Mouse (Mus musculus): ENCODE measurements around the gene Col4a4. TPM values are rescaled to one million over a fixed set of nuclear protein-coding genes. Genes with fewer than 3 reads are reported as not detected.

Col4a4 gene
- total RNA-seq, 1 experiment from 2014 or later = not detected

DNA sequence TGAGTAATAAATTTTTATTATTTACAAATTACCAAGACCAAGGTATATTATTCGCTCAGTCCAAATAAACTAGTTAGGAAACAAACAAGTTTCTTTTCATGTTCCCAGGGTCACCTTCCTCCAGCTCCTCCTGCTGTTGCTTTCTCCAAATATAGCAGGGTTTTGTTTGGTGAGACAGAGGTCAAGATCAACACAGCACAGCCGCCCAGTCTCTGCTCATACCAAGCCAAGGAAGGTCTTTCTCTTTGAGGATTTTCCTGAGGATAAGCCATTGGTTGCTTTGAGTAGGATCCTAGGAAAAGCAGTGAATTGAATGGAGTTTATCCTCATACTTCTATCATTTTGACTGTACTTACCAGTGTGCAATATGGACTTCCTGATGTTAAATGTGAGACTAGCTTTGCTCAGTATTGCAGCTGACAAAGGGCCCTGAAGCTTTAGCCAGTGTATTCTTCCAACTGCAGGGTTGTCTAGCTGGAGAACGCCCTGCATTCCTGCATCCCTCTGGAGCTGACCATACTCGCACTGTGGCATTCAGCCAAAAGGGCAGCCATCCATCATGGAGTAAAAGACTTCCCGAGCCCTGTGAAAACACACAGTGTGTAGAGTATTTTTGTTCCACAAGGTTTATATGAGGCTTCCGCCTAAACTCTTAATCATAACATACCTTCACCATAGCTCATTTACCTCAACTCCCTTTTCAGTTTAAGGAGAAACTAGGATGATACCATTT lies 10.4 kb upstream of the Col4a4 start:
- no peak for ATAC-seq (replicated peaks in 1 of 2; ENCODE audit: insufficient read depth in 1 of 2, low FRiP score in 2 of 2, low TSS enrichment in 1 of 2, low read depth in 1 of 2, poor library complexity in 2 of 2, severe bottlenecking in 2 of 2)

DNA sequence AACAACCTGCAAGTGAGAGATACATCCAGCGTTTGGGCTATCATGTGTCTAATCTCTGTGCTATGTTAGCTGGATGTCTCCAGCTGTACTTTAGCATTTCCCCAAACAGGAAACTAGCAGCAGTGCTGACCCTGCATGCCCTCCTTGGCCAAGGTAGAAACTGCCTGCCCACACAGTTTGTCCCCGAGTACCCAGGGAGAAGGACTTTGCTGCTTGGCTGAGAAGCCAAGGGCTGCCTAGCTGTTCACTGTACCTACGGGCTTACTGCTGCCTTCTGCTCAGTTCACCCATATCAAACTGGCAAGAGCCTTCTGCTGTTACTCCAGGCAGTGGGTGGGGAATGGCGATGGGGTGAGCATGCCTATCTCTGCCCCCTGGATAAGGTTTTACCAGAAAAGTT lies 3.6 kb upstream of the Col4a4 start:
- no peak for ATAC-seq (replicated peaks in 1 of 2; ENCODE audit: insufficient read depth in 1 of 2, low FRiP score in 2 of 2, low TSS enrichment in 1 of 2, low read depth in 1 of 2, poor library complexity in 2 of 2, severe bottlenecking in 2 of 2)

- ATAC-seq (replicated peaks in 1 of 2; ENCODE audit: insufficient read depth in 1 of 2, low FRiP score in 2 of 2, low TSS enrichment in 1 of 2, low read depth in 1 of 2, poor library complexity in 2 of 2, severe bottlenecking in 2 of 2) = no peak
Measured at GRCm38 (mm10) chr1:82585981-82586380, 668 bp downstream of the Col4a4 start.

GRCm38 (mm10) chr1:82578320-82578719 lies 8.3 kb downstream of the Col4a4 start:
- ATAC-seq (replicated peaks in 1 of 2; ENCODE audit: insufficient read depth in 1 of 2, low FRiP score in 2 of 2, low TSS enrichment in 1 of 2, low read depth in 1 of 2, poor library complexity in 2 of 2, severe bottlenecking in 2 of 2) = no peak

- ATAC-seq (replicated peaks in 1 of 2; ENCODE audit: insufficient read depth in 1 of 2, low FRiP score in 2 of 2, low TSS enrichment in 1 of 2, low read depth in 1 of 2, poor library complexity in 2 of 2, severe bottlenecking in 2 of 2) = no peak
Measured at GRCm38 (mm10) chr1:82577915-82578314, 8.7 kb downstream of the Col4a4 start.

- no peak for ATAC-seq (replicated peaks in 1 of 2; ENCODE audit: insufficient read depth in 1 of 2, low FRiP score in 2 of 2, low TSS enrichment in 1 of 2, low read depth in 1 of 2, poor library complexity in 2 of 2, severe bottlenecking in 2 of 2)
Measured at GRCm38 (mm10) chr1:82577339-82577738, 9.3 kb downstream of the Col4a4 start.

DNA sequence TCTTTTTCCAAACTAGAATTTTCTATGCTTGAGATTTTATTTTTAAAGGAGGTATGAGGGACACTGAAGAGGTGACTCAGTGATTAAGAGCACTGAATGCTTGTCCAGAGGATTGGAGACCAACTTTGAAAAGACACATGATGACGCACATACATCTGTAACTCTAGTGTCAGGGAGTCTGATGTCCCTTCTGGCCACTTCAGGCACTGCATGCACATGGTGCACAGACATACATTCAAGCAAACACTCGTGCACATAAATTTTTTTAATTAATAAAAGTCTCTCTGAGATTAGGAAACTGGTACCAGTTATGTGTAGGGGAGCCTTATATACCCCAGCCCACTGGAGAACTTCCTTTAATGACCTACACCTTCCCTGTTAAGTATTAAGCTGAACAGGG lies 10.5 kb downstream of the Col4a4 start:
- ATAC-seq (replicated peaks in 1 of 2; ENCODE audit: insufficient read depth in 1 of 2, low FRiP score in 2 of 2, low TSS enrichment in 1 of 2, low read depth in 1 of 2, poor library complexity in 2 of 2, severe bottlenecking in 2 of 2) = no peak

DNA sequence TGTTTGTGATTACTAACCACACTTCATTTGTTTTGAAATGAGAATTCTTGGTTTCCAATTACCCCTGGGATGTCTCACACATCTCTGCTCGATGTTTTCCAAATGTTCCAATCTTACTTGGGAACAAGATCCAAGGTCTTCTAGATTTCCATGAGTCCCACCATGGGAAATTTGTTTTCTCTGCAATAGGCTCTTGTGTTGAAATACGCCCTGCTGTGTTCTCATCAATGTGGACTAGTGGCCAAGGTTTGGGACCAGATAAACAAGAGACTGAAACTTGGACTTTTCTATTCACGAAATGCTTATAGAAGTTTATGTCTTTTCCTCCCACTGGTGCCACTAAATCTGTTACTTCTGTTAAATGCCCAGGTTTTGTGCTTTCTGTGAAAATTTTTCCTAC lies 11.0 kb downstream of the Col4a4 start:
- no peak for ATAC-seq (replicated peaks in 1 of 2; ENCODE audit: insufficient read depth in 1 of 2, low FRiP score in 2 of 2, low TSS enrichment in 1 of 2, low read depth in 1 of 2, poor library complexity in 2 of 2, severe bottlenecking in 2 of 2)

DNA sequence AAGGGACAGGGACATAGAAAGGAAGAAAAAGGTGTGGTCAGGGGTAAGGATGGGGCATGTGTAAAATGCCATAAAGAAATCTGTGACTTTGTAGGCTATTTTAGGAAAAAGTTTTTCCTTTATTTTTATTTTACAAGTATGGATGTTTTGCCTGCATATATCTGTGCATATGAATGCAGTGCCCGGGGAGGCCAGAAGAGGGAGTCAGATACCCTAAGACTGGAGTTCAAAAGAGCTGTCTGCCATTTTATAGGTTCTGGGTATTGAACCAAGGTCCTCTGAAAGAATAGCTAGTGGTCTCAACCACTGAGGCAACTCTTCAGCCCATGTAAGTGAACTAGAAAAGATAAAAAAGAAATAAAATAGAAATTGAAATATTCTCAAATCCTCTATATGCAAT lies 14.9 kb downstream of the Col4a4 start:
- ATAC-seq (replicated peaks in 1 of 2; ENCODE audit: insufficient read depth in 1 of 2, low FRiP score in 2 of 2, low TSS enrichment in 1 of 2, low read depth in 1 of 2, poor library complexity in 2 of 2, severe bottlenecking in 2 of 2) = 0 out of 4 replicates have a peak, but pooled peaks of 1 of the 2 experiments have one; percentile 32

- ATAC-seq (replicated peaks in 1 of 2; ENCODE audit: insufficient read depth in 1 of 2, low FRiP score in 2 of 2, low TSS enrichment in 1 of 2, low read depth in 1 of 2, poor library complexity in 2 of 2, severe bottlenecking in 2 of 2) = no peak
Measured at GRCm38 (mm10) chr1:82569405-82569804, 17.2 kb downstream of the Col4a4 start.

GRCm38 (mm10) chr1:82560223-82560622 lies 26.4 kb downstream of the Col4a4 start:
- ATAC-seq (replicated peaks in 1 of 2; ENCODE audit: insufficient read depth in 1 of 2, low FRiP score in 2 of 2, low TSS enrichment in 1 of 2, low read depth in 1 of 2, poor library complexity in 2 of 2, severe bottlenecking in 2 of 2) = no peak

DNA sequence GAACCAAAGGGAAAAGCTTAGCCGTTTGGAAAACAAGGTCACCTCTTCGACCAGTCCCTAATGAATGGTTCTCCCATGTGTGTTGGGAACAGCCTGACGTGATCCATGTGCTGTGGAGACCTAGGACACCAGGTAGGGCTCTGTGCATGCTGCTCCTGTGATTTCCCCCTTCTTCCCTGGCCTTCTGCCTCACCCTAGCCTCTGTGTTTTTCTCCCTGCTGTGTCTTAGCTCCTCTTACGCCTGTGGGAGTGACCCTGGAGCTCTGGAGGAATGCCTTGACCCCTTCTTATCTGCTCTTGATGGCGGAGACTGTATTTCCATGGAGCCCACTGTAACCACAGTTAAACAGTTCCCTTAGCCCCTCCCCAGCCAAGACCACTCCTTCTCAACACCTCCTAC lies 31.8 kb downstream of the Col4a4 start:
- ATAC-seq (replicated peaks in 1 of 2; ENCODE audit: insufficient read depth in 1 of 2, low FRiP score in 2 of 2, low TSS enrichment in 1 of 2, low read depth in 1 of 2, poor library complexity in 2 of 2, severe bottlenecking in 2 of 2) = no peak

- ATAC-seq (replicated peaks in 1 of 2; ENCODE audit: insufficient read depth in 1 of 2, low FRiP score in 2 of 2, low TSS enrichment in 1 of 2, low read depth in 1 of 2, poor library complexity in 2 of 2, severe bottlenecking in 2 of 2) = peak in 1 of 2 experiments; percentile 32; a peak in 1 of 4 replicates
Measured at GRCm38 (mm10) chr1:82554443-82554850, 32.2 kb downstream of the Col4a4 start.

DNA sequence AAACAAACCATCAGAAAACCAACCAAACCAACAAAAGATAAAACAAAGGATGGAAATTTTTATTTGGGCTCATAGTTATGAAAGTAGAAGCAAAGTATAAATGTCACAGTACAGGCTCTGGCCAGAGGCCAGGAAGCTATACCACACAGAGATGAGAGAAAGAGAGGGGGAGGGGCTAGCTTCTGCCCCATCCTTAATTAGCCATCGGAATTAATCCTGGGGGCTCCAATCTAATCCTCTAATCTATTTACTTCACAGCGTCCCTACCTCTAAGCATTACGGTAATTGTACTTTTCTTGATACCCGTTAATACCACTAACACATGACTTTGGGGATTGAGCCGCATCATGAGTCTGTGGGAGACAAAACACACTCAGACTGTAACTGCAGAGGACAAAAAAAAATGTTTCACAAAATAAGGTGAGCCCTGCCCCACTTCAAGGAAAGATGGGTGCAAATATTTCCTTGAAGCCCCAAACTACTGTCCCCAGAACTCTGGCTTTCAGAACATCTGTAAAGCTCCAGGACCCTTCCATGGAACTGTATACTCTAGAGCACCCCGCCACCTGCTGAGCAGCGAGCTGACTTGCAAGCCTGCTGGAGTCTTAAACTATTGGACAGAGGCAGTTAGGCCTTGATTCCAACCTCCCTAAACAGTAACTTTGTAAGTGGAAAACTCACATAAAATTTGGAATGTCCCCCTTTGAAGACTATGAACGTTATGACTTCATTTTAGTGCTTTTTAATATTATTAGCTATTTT lies 41.3 kb downstream of the Col4a4 start:
- ATAC-seq (replicated peaks in 1 of 2; ENCODE audit: insufficient read depth in 1 of 2, low FRiP score in 2 of 2, low TSS enrichment in 1 of 2, low read depth in 1 of 2, poor library complexity in 2 of 2, severe bottlenecking in 2 of 2) = no peak

DNA sequence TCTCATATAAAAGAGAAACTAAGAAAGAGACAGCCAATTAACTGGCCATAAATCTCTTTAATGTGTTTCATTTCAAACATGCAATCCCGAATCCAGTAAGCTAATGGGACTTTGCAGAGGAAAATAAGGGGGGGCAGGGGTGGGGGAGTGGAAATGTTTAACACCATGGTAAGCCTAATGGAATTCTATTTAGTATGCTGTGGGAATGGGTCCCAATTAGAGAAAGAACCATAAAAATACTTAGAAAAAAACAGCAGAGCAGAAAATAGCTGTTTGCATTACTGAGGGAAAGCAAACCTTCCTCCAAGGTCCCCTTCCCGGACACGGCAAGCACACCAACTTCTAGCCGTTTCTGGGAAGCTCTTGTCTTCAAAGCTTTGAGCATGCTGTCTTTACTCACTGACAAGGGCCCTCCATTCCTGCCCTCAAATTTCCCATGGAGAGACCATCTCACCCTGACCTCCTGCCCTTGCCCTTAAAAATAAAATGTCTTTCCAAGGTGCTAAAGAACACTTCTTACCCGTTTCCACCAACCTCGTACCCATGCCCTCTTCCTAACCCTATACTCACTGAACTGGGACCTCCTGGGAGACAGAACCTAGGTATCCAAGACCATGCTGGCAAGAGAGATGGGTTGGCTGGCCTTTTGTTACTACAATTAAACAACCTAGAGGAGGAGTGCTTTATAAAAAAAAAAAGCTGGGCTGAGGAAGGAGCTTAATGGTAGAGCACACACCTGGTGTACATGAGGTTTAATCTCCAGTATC lies 42.0 kb downstream of the Col4a4 start:
- no peak for ATAC-seq (replicated peaks in 1 of 2; ENCODE audit: insufficient read depth in 1 of 2, low FRiP score in 2 of 2, low TSS enrichment in 1 of 2, low read depth in 1 of 2, poor library complexity in 2 of 2, severe bottlenecking in 2 of 2)

- ATAC-seq (replicated peaks in 1 of 2; ENCODE audit: insufficient read depth in 1 of 2, low FRiP score in 2 of 2, low TSS enrichment in 1 of 2, low read depth in 1 of 2, poor library complexity in 2 of 2, severe bottlenecking in 2 of 2) = no peak
Measured at GRCm38 (mm10) chr1:82543934-82544333, 42.7 kb downstream of the Col4a4 start.

- ATAC-seq (replicated peaks in 1 of 2; ENCODE audit: insufficient read depth in 1 of 2, low FRiP score in 2 of 2, low TSS enrichment in 1 of 2, low read depth in 1 of 2, poor library complexity in 2 of 2, severe bottlenecking in 2 of 2) = no peak
Measured at GRCm38 (mm10) chr1:82540056-82540455, 46.6 kb downstream of the Col4a4 start.

GRCm38 (mm10) chr1:82537848-82538247 lies 48.8 kb downstream of the Col4a4 start:
- ATAC-seq (replicated peaks in 1 of 2; ENCODE audit: insufficient read depth in 1 of 2, low FRiP score in 2 of 2, low TSS enrichment in 1 of 2, low read depth in 1 of 2, poor library complexity in 2 of 2, severe bottlenecking in 2 of 2) = no peak
